Mouse (Mus musculus) spleen, adult 2 months (tissue): ENCODE measurements at regions not wholly inside any gene's neighbourhood (a gene's known extent, or its start where the extent isn't known, plus 50 kb on each side); places are given as distances from the start of the nearest gene placed in this dataset.

Experiments used
- CTCF ChIP-seq: fragments of 200-500 bp; IDR thresholded peaks from 2 replicates; pipeline ENCODE4 v1.5.1; 2011; ENCODE audit warnings: mild to moderate bottlenecking, inconsistent platforms; ENCODE audit not compliant: insufficient read depth, insufficient read length, insufficient replicate concordance; ENCODE audit errors: extremely low read depth
- POLR2A ChIP-seq: fragments of 200-500 bp; IDR thresholded peaks from 2 replicates; pipeline ENCODE4 v1.6.1; 2011; ENCODE audit warnings: low read depth, low read length, inconsistent platforms

- TF ChIP-seq CTCF (no peak), POLR2A (no peak)
Measured at GRCm38 (mm10) chr17:52506760-52507159, 95.7 kb upstream of the Kcnh8 start.
